Mouse (Mus musculus): ENCODE results near the gene Apoe. TPM values are rescaled to one million over a fixed set of nuclear protein-coding genes. Genes with fewer than 3 reads are reported as not detected.
A peak's percentile ranks its signal among the peaks of the same experiment; 100 is the strongest.

Gene Apoe
- 4,026 to 6,646 TPM (median 6,582 TPM) in 3 replicates for total RNA-seq (2017)

GRCm38 (mm10) chr7:19698907-19699826 lies at the start of gene Apoe:
Gene Apoe, minus strand, starts transcription at chr7:19699188.
- peak; percentile 32 for ATAC-seq (replicated peaks; ENCODE audit: insufficient number of reproducible peaks, low FRiP score, low TSS enrichment, poor library complexity, severe bottlenecking)

- ATAC-seq (replicated peaks; ENCODE audit: insufficient number of reproducible peaks, low FRiP score, low TSS enrichment, poor library complexity, severe bottlenecking) = no peak
Measured at GRCm38 (mm10) chr7:19747420-19748218, 48.6 kb upstream of the Apoe start.

DNA sequence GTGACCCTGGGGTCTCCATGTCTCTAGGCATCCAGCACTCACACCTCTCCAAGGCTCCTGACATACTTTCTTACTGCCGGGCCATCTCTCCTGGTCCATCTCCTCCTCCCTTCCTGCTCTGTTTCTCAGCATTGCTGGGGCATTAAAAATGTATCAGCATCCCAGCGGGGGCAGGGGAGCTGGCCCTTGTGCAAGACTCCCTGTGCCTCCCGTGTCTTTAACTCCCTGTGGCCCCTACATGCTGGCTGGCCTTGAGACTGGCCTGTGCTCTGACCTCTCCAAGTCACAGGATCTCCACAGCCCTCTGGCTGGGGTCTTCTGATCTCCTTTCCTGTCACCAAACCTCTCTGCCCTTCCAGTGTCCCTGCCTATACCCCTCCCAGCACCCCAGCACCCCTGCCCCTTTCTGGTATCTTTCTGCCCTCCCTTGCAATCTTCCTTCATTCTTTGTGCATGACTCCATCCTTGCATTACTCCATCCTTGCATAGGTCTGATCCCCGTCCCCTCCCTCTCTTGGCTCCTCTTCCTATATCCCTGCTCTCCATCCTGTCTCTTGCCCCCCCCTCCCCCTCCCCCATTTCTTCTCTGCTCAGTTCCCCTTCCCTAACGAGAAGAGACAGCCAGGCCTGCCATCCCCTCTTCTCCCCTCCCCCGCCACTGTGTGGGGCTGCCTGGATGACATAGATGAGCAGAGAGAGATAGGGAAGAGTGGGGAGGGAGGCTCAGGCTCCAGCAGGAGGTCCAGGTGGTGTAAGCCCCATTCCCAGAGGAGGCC lies 47.6 kb upstream of the Apoe start:
- no peak for ATAC-seq (replicated peaks; ENCODE audit: insufficient number of reproducible peaks, low FRiP score, low TSS enrichment, poor library complexity, severe bottlenecking)

DNA sequence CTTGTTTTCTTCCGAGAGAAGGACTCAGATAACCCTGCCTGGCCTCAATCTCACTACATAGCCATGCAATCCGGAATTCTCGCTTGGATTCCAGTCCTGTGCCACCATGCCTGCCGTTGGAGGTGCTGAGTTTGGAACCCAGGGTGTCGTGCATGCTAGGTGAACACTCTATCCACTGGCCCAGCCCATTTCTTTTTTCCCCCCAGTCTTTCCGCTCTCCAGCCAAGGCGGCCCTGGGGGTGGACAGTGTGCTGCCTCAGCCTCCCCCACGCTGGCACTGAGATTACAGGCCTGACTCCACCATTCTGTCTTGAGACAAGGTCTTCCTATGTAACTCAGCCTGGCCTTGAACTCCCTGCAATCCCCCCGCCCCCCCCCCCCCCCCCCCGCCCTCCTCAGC lies 47.0 kb upstream of the Apoe start:
- ATAC-seq (replicated peaks; ENCODE audit: insufficient number of reproducible peaks, low FRiP score, low TSS enrichment, poor library complexity, severe bottlenecking) = no peak

DNA sequence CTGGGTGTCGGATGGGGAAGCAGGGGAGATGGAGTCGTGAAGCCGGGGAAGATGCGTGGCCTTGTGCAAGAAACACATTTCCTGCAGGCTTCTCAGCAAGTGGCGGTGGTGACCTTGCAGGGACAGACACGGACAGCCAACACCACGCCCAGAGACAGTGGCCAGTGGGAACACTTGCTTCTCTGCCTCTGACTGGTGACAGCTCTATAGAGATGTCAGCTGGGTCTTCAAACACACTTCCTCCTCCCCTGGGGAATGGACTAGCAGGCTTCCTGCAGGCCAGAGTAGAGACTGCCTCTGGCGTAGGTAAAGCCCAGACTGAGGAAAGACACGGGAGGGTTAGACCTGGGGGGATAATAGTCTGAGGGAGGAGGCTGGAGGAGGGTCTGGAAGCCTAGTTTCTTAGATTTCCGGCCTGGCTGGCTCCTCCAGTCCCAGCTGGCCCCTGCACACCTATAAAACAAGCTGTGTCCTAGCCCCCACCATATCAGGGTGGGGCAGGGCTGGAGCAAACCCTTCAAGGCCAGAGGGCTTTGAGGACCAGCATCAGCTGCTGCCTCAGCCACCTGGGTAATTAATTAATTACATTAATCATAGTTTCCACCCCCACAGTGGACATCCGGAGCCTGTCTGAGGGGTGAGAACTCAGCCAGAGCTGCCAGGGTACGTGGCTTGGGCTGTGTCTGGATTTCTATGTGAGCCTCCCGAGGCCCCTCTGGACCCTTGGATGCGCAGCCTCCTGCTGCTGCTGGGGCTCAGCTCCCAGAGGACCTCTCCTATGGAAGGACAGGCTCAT lies 45.8 kb upstream of the Apoe start:
- ATAC-seq (replicated peaks; ENCODE audit: insufficient number of reproducible peaks, low FRiP score, low TSS enrichment, poor library complexity, severe bottlenecking) = no peak

GRCm38 (mm10) chr7:19743791-19744190 lies 44.8 kb upstream of the Apoe start:
- no peak for ATAC-seq (replicated peaks; ENCODE audit: insufficient number of reproducible peaks, low FRiP score, low TSS enrichment, poor library complexity, severe bottlenecking)

DNA sequence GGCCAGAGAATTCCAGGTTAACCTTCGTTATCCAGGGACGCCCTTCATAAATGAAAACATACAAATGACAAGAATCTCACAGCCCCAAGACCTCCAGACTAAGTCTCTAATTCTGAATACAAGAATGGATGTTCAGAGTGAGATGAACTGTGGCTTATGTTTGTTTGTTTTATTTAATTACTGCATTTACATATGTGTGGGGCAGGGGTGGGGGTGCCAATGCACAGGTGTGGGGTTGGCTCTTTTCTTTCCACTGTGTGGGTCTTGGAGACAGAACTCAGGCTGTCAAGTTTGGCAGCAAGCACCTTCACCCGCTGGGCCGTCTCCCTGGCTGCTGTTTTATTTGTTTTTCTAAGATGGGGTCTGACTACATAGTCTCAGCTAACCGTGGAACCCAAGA lies 43.5 kb upstream of the Apoe start:
- no peak for ATAC-seq (replicated peaks; ENCODE audit: insufficient number of reproducible peaks, low FRiP score, low TSS enrichment, poor library complexity, severe bottlenecking)

DNA sequence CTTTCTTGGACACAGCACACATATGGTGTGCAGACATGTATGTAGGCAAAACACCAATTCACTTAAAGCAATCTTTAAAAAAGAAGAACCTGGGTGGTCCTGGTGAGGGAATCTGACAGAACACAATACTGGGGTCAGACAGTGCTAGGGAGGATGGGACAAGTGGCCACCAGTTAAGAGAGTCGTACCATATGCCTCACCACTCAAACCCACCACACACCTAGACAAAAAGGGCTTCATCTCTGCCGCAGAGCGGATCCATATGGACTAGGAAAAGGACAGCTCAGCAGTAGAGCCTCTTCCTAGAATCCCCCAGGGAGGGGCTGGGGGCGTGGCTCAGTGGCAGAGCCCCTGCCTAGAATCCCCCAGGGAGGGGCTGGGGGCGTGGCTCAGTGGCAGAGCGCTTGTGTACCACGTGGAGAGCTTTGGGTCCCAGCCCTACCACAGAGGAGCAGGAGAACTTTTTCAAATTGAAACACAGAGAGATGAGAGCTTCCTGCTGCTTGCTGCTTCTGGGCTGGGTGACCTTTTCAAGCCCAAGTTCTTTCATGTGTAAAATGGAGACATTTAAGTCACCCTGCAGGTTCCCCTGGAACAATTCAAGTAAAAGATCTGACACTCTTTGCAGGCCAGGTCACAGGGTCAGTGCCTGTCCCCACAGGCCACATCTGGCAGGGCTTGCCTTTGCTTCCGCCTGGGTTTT lies 42.5 kb upstream of the Apoe start:
- no peak for ATAC-seq (replicated peaks; ENCODE audit: insufficient number of reproducible peaks, low FRiP score, low TSS enrichment, poor library complexity, severe bottlenecking)

DNA sequence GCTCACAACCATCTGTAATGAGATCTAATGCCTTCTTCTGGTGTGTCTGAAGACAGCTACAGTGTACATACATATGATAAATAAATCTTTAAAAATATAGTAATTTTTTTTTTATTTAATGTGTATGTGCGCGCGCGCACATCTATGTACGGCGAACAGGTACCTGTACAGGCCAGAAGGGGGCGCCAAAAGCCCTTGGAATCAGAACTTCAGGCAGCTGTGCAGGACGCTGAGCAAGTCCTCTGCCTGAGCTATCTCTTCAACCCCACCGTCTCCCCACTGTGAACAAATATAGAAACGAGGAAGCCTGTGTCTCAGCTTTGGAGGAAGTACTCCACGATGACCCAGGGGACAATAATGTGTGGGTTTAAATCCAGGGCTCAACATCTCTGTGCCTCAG lies 41.3 kb upstream of the Apoe start:
- ATAC-seq (replicated peaks; ENCODE audit: insufficient number of reproducible peaks, low FRiP score, low TSS enrichment, poor library complexity, severe bottlenecking) = no peak

GRCm38 (mm10) chr7:19738771-19739170 lies 39.8 kb upstream of the Apoe start:
- ATAC-seq (replicated peaks; ENCODE audit: insufficient number of reproducible peaks, low FRiP score, low TSS enrichment, poor library complexity, severe bottlenecking) = no peak

GRCm38 (mm10) chr7:19736389-19737057 lies 37.5 kb upstream of the Apoe start:
- ATAC-seq (replicated peaks; ENCODE audit: insufficient number of reproducible peaks, low FRiP score, low TSS enrichment, poor library complexity, severe bottlenecking) = no peak

DNA sequence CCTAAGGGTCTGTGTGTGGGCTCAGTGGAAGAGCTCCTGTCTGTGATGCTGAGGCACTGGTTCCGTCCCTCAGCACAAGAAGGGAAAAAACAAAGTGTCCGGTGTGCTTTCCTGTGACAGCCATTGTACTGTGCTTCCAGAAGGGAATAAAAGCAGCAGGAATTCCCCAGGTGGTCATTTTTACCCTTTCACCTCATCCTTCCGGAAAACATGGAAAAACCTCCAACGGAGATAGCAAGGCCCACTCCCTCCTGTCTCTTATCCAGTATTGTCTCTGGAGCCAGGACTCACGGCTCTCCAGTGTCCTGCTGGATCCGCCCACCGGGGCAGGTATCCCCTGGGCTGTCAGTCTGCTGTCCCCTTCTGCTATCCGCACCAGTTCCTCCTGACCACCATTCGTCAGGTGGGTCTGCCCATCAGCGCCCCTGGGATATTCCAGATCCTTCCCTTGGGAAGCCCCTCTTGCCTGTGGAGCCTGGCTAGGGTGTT lies 35.2 kb upstream of the Apoe start:
- no peak for ATAC-seq (replicated peaks; ENCODE audit: insufficient number of reproducible peaks, low FRiP score, low TSS enrichment, poor library complexity, severe bottlenecking)

DNA sequence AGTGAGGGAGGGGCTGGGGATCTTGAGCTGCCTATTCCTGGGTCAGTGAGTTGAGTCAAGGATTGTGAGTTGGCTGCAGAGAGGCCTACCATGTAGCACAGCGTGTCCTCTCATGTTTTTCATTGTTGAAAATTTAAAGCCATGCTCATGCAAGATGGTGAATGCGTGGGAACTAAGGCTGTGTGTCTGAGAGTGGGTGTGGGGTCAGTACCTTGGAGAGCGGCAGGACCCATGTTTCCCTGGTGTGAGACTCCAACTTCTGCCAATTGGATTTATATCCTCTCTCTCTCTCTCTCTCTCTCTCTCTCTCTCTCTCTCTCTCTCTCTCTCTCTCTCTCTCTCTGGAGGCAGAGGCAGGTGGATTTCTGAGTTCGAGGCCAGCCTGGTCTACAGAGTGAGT lies 27.6 kb upstream of the Apoe start:
- no peak for ATAC-seq (replicated peaks; ENCODE audit: insufficient number of reproducible peaks, low FRiP score, low TSS enrichment, poor library complexity, severe bottlenecking)

GRCm38 (mm10) chr7:19724167-19724566 lies 25.2 kb upstream of the Apoe start:
- no peak for ATAC-seq (replicated peaks; ENCODE audit: insufficient number of reproducible peaks, low FRiP score, low TSS enrichment, poor library complexity, severe bottlenecking)

GRCm38 (mm10) chr7:19722754-19723195 lies 23.8 kb upstream of the Apoe start:
- no peak for ATAC-seq (replicated peaks; ENCODE audit: insufficient number of reproducible peaks, low FRiP score, low TSS enrichment, poor library complexity, severe bottlenecking)

DNA sequence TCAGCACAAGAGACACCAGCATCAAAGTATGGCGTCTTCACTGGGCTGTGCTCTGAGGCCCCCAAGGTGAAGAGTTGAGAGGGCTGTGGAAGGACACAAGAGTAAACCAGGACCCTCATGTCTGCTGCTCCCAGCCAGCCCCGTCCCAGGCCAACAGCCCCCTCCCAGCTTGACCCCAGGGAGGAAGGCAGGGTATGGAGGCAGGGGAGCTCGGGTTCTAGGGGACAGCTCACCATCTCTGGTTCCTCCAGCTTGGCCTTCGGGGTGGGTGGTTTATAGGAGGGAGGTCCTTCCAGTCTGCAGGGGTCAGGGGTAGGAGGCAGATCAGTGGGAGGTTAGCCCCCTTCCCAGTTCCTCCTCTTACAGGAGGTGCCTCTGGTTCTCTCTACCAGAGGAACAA lies 20.2 kb upstream of the Apoe start:
- no peak for ATAC-seq (replicated peaks; ENCODE audit: insufficient number of reproducible peaks, low FRiP score, low TSS enrichment, poor library complexity, severe bottlenecking)

- ATAC-seq (replicated peaks; ENCODE audit: insufficient number of reproducible peaks, low FRiP score, low TSS enrichment, poor library complexity, severe bottlenecking) = no peak
Measured at GRCm38 (mm10) chr7:19718297-19718952, 19.4 kb upstream of the Apoe start.

All from monocyte, adult 5-6 weeks (primary cell).